Mouse (Mus musculus): ENCODE results near the gene Il1rl2. TPM values are rescaled to one million over a fixed set of nuclear protein-coding genes. Genes with fewer than 3 reads are reported as not detected.
A peak's percentile ranks its signal among the peaks of the same experiment; 100 is the strongest.

Gene Il1rl2
- polyA plus RNA-seq, 1 experiment from 2014 or later: 0.64 TPM

- H3K27me3 ChIP-seq (ENCODE audit: low read depth, poor library complexity, severe bottlenecking): no peaks in the 10 kb centered on the region
- no peaks in the 10 kb centered on the region for H3K36me3 ChIP-seq
- no peak overlapping the region for H3K27ac ChIP-seq (replicated peaks)
- 63% methylated on average over 1 of the region's 1 CpGs for WGBS
- peaks cover 12% of the 10 kb centered on the region; the same call in 1 of the 2 replicates for H3K4me1 ChIP-seq
- no peaks in the 10 kb centered on the region for H3K9me3 ChIP-seq (replicated peaks)
- no peak for DNase-seq (ENCODE audit: low spot score)
- H3K4me3 ChIP-seq: no peak overlapping the region
Measured at GRCm38 (mm10) chr1:40361596-40361995, 37.2 kb downstream of the Il1rl2 start.

DNA sequence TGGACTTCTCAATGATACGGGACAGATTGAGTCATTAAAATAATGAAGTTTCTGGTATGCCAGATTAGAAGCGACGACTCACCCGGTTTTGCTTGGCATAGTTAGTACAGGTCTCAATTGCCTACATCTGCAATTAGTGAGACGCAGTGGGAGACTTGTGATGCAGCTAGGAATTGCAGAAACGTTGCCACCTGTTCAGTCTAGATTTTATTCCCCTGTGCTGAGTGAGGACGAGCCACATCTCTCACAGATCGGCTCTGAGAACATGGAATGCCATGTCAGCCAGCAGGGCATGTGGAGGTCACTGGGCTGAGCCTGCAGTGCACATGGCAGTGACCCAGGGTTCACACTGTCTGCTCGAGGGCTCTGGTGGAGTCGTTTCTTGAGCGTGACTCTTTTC is 38.4 kb downstream of the Il1rl2 start:
- Histone ChIP-seq H3K27ac (replicated peaks) (no peak overlapping the region), H3K4me1 (peaks cover 12% of the 10 kb centered on the region; the same call in 1 of the 2 replicates), H3K9me3 (replicated peaks) (no peaks in the 10 kb centered on the region), H3K4me3 (no peak overlapping the region), H3K27me3 (ENCODE audit: low read depth, poor library complexity, severe bottlenecking) (no peaks in the 10 kb centered on the region), H3K36me3 (no peaks in the 10 kb centered on the region)
- 83% methylated on average over 11 of the region's 11 CpGs for WGBS
- DNase-seq (ENCODE audit: low spot score): no peak

DNA sequence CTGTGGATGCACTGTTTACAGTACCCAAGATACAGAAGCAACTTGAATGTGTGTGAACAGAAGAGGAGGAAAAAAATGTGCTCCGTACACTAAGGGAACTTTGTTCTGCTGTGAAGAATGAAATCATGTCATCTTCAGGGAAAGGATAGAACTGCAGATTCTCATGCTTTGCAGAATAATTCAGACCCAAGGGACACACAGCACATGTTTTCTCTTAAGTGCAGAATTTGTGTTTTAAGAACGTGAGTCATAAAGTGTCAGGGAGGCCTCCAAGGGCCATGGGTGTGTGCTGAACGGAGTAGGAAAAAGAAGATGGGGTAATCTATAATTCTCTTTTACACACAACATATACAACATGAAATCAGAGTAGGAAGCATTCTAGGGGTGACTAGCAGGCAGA is 48.5 kb downstream of the Il1rl2 start:
- Histone ChIP-seq H3K4me3 (no peak overlapping the region), H3K27me3 (ENCODE audit: low read depth, poor library complexity, severe bottlenecking) (no peaks in the 10 kb centered on the region), H3K4me1 (0 out of 2 replicates have a peak, but pooled peaks cover 2% of the 10 kb centered on the region), H3K27ac (replicated peaks) (no peak overlapping the region), H3K36me3 (no peaks in the 10 kb centered on the region), H3K9me3 (replicated peaks) (no peaks in the 10 kb centered on the region)
- WGBS: 82% methylated on average over 3 of the region's 3 CpGs
- DNase-seq (ENCODE audit: low spot score): no peak

GRCm38 (mm10) chr1:40375148-40375547 is 50.7 kb downstream of the Il1rl2 start:
- 94% methylated on average over 4 of the region's 4 CpGs for WGBS
- H3K9me3 ChIP-seq (replicated peaks): no peaks in the 10 kb centered on the region

DNA sequence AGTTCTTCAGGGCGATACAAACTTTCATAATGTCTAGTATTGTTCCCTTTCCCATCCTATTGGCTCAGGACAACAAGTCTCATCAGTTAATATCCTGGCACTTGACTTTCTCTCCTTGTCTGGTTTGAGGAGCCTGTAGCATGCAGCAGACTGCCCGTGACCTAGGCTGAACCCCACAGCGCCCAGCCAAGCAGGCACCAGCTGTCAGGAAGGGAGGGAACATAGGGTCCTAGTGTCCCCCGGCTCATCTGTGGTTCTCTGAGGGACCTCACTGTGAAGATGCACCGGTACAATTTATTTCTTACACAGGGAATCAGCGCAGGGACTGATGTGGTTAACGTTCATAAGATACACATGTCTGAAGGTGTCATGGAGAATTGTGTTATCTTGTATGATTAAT is 52.3 kb downstream of the Il1rl2 start:
- WGBS: 72% methylated on average over 7 of the region's 7 CpGs

More at GRCm38 (mm10) chr1:40375148-40375547, 50.7 kb downstream of the Il1rl2 start:
- DNase-seq (ENCODE audit: low spot score): no peak
- Histone ChIP-seq H3K27me3 (ENCODE audit: low read depth, poor library complexity, severe bottlenecking) (no peaks in the 10 kb centered on the region), H3K36me3 (no peaks in the 10 kb centered on the region), H3K4me1 (0 out of 2 replicates have a peak, but pooled peaks cover 2% of the 10 kb centered on the region), H3K4me3 (no peak overlapping the region), H3K27ac (replicated peaks) (no peak overlapping the region)

DNA sequence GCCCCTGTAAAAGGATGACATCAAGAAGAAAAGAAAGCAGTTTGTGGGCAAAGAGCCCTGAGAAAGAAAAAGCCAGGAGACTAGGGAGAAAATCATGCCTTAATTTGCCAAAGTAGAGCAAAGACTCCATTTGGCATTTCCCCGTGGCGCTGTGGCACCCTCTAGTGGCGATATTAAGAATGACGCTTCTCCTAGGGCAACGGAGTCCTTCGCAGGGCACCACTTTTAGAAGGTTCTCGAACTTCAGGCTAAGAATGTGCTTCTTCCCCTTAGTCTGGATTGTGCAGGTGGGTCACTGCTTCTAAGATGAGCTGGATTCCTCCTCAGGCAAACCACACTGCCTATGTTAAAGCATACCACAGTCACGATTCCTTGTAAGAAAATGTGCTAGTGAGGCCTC is 54.4 kb downstream of the Il1rl2 start:
- Histone ChIP-seq H3K36me3 (no peaks in the 10 kb centered on the region), H3K4me1 (0 out of 2 replicates have a peak, but pooled peaks cover 2% of the 10 kb centered on the region), H3K27me3 (ENCODE audit: low read depth, poor library complexity, severe bottlenecking) (no peaks in the 10 kb centered on the region), H3K9me3 (replicated peaks) (no peaks in the 10 kb centered on the region), H3K27ac (replicated peaks) (no peak overlapping the region), H3K4me3 (no peak overlapping the region)
- 19% methylated on average over 8 of the region's 8 CpGs for WGBS
- DNase-seq (ENCODE audit: low spot score): peak; percentile 69

More for the DNA sequence above, 52.3 kb downstream of the Il1rl2 start:
- Histone ChIP-seq H3K4me1 (0 out of 2 replicates have a peak, but pooled peaks cover 2% of the 10 kb centered on the region), H3K27ac (replicated peaks) (no peak overlapping the region), H3K4me3 (no peak overlapping the region), H3K27me3 (ENCODE audit: low read depth, poor library complexity, severe bottlenecking) (no peaks in the 10 kb centered on the region), H3K9me3 (replicated peaks) (no peaks in the 10 kb centered on the region), H3K36me3 (no peaks in the 10 kb centered on the region)
- DNase-seq (ENCODE audit: low spot score): no peak

DNA sequence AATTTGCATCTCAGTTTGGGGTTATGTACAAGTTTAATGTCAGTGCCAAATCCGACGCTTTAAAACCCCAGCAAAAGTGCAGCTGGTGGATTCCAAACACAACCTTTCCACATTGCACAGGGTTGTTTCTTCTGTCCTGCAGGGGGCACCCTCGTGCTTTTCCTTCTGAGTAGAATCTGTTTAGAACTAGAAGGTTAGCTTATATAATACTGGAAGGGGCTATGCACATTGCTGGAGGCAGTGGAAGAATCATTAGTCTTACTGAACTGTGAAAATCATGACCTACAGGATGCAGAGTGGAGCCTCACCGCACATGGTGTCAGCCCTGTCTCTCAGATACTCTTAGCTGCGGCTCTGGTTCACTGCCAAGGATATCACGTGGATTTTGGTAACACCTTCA is 55.7 kb downstream of the Il1rl2 start:
- no peak overlapping the region for H3K27ac ChIP-seq (replicated peaks)
- no peaks in the 10 kb centered on the region for H3K36me3 ChIP-seq
- H3K4me3 ChIP-seq: no peak overlapping the region
- no peaks in the 10 kb centered on the region for H3K9me3 ChIP-seq (replicated peaks)
- no peaks in the 10 kb centered on the region for H3K27me3 ChIP-seq (ENCODE audit: low read depth, poor library complexity, severe bottlenecking)
- 71% methylated on average over 6 of the region's 6 CpGs for WGBS
- peak; percentile 19 for DNase-seq (ENCODE audit: low spot score)
- 0 out of 2 replicates have a peak, but pooled peaks cover 2% of the 10 kb centered on the region for H3K4me1 ChIP-seq

- 0 out of 2 replicates have a peak, but pooled peaks cover 2% of the 10 kb centered on the region for H3K4me1 ChIP-seq
- no peaks in the 10 kb centered on the region for H3K27me3 ChIP-seq (ENCODE audit: low read depth, poor library complexity, severe bottlenecking)
- H3K27ac ChIP-seq (replicated peaks): no peak overlapping the region
- no peak overlapping the region for H3K4me3 ChIP-seq
- DNase-seq (ENCODE audit: low spot score): no peak
- H3K36me3 ChIP-seq: no peaks in the 10 kb centered on the region
- no peaks in the 10 kb centered on the region for H3K9me3 ChIP-seq (replicated peaks)
- WGBS: 87% methylated on average over 11 of the region's 11 CpGs
Measured at GRCm38 (mm10) chr1:40380990-40381389, 56.6 kb downstream of the Il1rl2 start.

DNA sequence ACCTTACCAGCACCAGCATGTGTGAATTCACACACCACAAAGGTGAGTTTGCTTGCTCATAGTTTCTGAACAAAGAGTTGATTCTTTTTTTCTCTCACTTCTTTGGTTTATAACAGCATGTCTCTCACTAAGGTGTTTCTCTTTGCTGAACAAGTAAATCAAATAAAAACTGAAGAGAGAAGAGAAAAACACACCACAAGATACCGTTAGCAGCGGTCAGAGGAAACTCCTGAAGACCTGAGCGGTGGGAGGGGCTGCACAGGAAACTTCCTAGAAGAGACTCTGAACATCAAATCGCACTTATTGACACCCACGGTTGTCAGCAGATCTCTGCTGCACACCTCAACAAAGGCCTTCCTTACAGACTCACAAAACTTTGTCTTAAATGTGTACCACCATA is 58.4 kb downstream of the Il1rl2 start:
- H3K27ac ChIP-seq (replicated peaks): no peak overlapping the region
- 89% methylated on average over 5 of the region's 5 CpGs for WGBS
- no peak overlapping the region for H3K4me3 ChIP-seq
- H3K4me1 ChIP-seq: no peaks in the 10 kb centered on the region
- no peaks in the 10 kb centered on the region for H3K9me3 ChIP-seq (replicated peaks)
- no peak for DNase-seq (ENCODE audit: low spot score)
- H3K36me3 ChIP-seq: no peaks in the 10 kb centered on the region
- H3K27me3 ChIP-seq (ENCODE audit: low read depth, poor library complexity, severe bottlenecking): no peaks in the 10 kb centered on the region

DNA sequence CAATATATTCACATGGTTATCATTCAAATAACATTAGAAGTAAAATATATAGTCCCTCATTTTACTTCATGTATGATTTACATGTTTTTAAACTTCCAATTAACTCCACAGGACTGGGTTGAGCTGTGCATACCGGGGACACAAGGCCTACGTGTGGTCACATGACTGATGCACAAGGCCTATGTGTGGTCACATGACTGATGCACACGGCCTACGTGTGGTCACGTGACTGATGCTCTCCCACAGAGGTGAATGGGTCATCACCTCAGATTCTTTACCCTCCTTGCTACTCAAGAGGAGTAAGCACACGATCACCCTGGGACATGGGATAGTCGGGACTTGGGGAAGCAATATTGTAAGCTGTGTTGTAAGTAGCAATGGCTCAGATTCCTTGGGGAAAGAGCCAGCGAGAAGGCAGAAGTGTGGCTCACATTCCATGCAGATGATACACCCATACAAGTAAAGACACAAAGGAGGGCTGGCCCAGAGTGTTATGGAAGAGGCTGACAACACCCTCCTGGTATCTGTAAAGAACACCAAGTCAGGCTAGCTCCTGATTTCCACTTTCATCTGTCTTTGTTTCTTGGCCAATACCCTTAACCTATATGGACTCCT is 60.6 kb downstream of the Il1rl2 start:
- Histone ChIP-seq H3K27ac (replicated peaks) (no peak overlapping the region), H3K27me3 (ENCODE audit: low read depth, poor library complexity, severe bottlenecking) (no peaks in the 10 kb centered on the region), H3K4me1 (no peaks in the 10 kb centered on the region), H3K9me3 (replicated peaks) (no peaks in the 10 kb centered on the region), H3K4me3 (no peak overlapping the region), H3K36me3 (no peaks in the 10 kb centered on the region)
- 87% methylated on average over 8 of the region's 8 CpGs for WGBS
- no peak for DNase-seq (ENCODE audit: low spot score)

GRCm38 (mm10) chr1:40391374-40391773 is 67.0 kb downstream of the Il1rl2 start:
- no peak overlapping the region for H3K27ac ChIP-seq (replicated peaks)
- H3K36me3 ChIP-seq: no peaks in the 10 kb centered on the region
- H3K27me3 ChIP-seq (ENCODE audit: low read depth, poor library complexity, severe bottlenecking): no peaks in the 10 kb centered on the region
- H3K9me3 ChIP-seq (replicated peaks): no peaks in the 10 kb centered on the region
- no peak overlapping the region for H3K4me3 ChIP-seq
- H3K4me1 ChIP-seq: no peaks in the 10 kb centered on the region
- DNase-seq (ENCODE audit: low spot score): no peak
- WGBS: 87% methylated on average over 3 of the region's 3 CpGs

DNA sequence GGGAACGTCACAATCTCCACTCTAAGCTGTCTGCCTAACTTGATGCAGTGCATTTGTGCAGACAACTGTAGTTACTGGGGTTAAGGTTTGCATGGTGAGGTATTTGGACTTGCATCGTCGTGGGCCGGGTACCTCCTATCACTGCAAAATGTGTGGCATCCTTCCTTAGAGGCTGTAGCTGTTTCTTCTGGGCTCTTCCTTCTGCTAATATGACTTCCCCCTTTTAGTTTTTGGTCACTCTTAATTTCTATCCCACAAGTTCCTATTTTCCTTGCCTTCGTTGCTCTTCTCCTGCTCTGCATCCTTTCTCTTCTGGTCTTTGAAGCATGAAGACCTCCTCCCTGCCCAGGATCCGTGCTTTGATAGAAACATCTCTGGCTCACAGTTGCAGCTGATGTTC is 68.1 kb downstream of the Il1rl2 start:
- no peak overlapping the region for H3K4me3 ChIP-seq
- DNase-seq (ENCODE audit: low spot score): no peak
- H3K9me3 ChIP-seq (replicated peaks): no peaks in the 10 kb centered on the region
- no peak overlapping the region for H3K27ac ChIP-seq (replicated peaks)
- H3K27me3 ChIP-seq (ENCODE audit: low read depth, poor library complexity, severe bottlenecking): no peaks in the 10 kb centered on the region
- H3K4me1 ChIP-seq: no peaks in the 10 kb centered on the region
- H3K36me3 ChIP-seq: no peaks in the 10 kb centered on the region
- WGBS: 81% methylated on average over 6 of the region's 6 CpGs

DNA sequence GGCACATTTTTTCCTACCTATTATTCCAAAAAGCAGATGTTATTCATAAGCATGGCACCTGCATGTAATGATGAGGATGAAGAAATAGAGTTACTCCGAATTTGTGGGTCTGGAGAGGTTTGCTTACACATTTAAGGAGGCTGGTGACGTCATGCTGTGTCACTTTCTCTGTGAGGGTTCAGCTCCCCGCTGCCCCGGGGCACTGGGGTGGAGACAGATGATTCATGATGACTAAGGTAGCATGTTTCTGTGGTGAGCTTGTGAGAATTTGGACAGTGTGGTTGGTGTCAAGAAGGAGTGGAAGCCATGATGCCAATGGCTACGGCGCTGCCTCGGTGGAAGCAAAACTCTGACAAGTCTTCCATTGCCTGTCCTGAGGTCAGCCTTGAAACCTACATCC is 68.8 kb downstream of the Il1rl2 start:
- H3K27me3 ChIP-seq (ENCODE audit: low read depth, poor library complexity, severe bottlenecking): no peaks in the 10 kb centered on the region
- WGBS: 89% methylated on average over 7 of the region's 7 CpGs
- no peak overlapping the region for H3K27ac ChIP-seq (replicated peaks)
- no peak overlapping the region for H3K4me3 ChIP-seq
- no peaks in the 10 kb centered on the region for H3K9me3 ChIP-seq (replicated peaks)
- no peak for DNase-seq (ENCODE audit: low spot score)
- H3K36me3 ChIP-seq: no peaks in the 10 kb centered on the region
- H3K4me1 ChIP-seq: no peaks in the 10 kb centered on the region

Data from midbrain, embryonic 10.5 days (tissue).